Mouse (Mus musculus) kidney, embryonic 14.5 days (tissue): ENCODE results near the gene Slc9a7. TPM values are rescaled to one million over a fixed set of nuclear protein-coding genes. Genes with fewer than 3 reads are reported as not detected.

Source experiments
- polyA plus RNA-seq: library from polyadenylated mRNA; unstranded; fragments of >200 nt; fragmentation: Nextera tagmentation; extraction: Ambion mirVana; gene quantifications from 2 replicates; pipeline ENCODE4 v1.2.1, GENCODE M21; 2014

Gene Slc9a7
- polyA plus RNA-seq, 1 experiment from 2014 or later: 0.84 TPM

Other genes starting within 250 kb of the Slc9a7 start
- gene Chst7, start 232.2 kb downstream of the Slc9a7 start, polyA plus RNA-seq: 2.7 and 2.8 TPM in 2 replicates
- 12.4 and 22.3 TPM in 2 replicates for gene Rp2, start 72.7 kb upstream of the Slc9a7 start, polyA plus RNA-seq
- 6.4 and 12.8 TPM in 2 replicates for gene Jade3, start 133.9 kb upstream of the Slc9a7 start, polyA plus RNA-seq